Mouse (Mus musculus): ENCODE results near the gene Lrrc17. TPM values are rescaled to one million over a fixed set of nuclear protein-coding genes. Genes with fewer than 3 reads are reported as not detected.
A peak's percentile ranks its signal among the peaks of the same experiment; 100 is the strongest.

Gene Lrrc17
- total RNA-seq, 2 experiments from 2014 or later = 0.33 to 0.44 TPM

GRCm38 (mm10) chr5:21532126-21532525, 11.2 kb upstream of the Lrrc17 start:
- DNase-seq (ENCODE audit: extremely low spot score in 1 of 2, low spot score in 1 of 2) = no peak

- no peak for DNase-seq (ENCODE audit: extremely low spot score in 1 of 2, low spot score in 1 of 2)
Measured at GRCm38 (mm10) chr5:21532921-21533320, 10.4 kb upstream of the Lrrc17 start.

- no peak for DNase-seq (ENCODE audit: extremely low spot score in 1 of 2, low spot score in 1 of 2)
Measured at GRCm38 (mm10) chr5:21542226-21542625, 1.1 kb upstream of the Lrrc17 start.

- no peak for DNase-seq (ENCODE audit: extremely low spot score in 1 of 2, low spot score in 1 of 2)
Measured at GRCm38 (mm10) chr5:21544821-21545220, 1.5 kb downstream of the Lrrc17 start.

- DNase-seq (ENCODE audit: extremely low spot score in 1 of 2, low spot score in 1 of 2) = no peak
Measured at GRCm38 (mm10) chr5:21545227-21545626, 1.9 kb downstream of the Lrrc17 start.

- DNase-seq (ENCODE audit: extremely low spot score in 1 of 2, low spot score in 1 of 2) = no peak
Measured at GRCm38 (mm10) chr5:21545786-21546185, 2.4 kb downstream of the Lrrc17 start.

- DNase-seq (ENCODE audit: extremely low spot score in 1 of 2, low spot score in 1 of 2) = no peak
Measured at GRCm38 (mm10) chr5:21547005-21547404, 3.6 kb downstream of the Lrrc17 start.

- DNase-seq (ENCODE audit: extremely low spot score in 1 of 2, low spot score in 1 of 2) = no peak
Measured at GRCm38 (mm10) chr5:21553685-21554084, 10.3 kb downstream of the Lrrc17 start.

GRCm38 (mm10) chr5:21554732-21555131, 11.4 kb downstream of the Lrrc17 start:
- no peak for DNase-seq (ENCODE audit: extremely low spot score in 1 of 2, low spot score in 1 of 2)

GRCm38 (mm10) chr5:21556502-21556901, 13.1 kb downstream of the Lrrc17 start:
- no peak for DNase-seq (ENCODE audit: extremely low spot score in 1 of 2, low spot score in 1 of 2)

- no peak for DNase-seq (ENCODE audit: extremely low spot score in 1 of 2, low spot score in 1 of 2)
Measured at GRCm38 (mm10) chr5:21563936-21564335, 20.6 kb downstream of the Lrrc17 start.

GRCm38 (mm10) chr5:21565392-21566065, 22.2 kb downstream of the Lrrc17 start:
- DNase-seq (ENCODE audit: extremely low spot score in 1 of 2, low spot score in 1 of 2) = peak in 1 of 2 experiments; percentile 23

GRCm38 (mm10) chr5:21567784-21568183, 24.4 kb downstream of the Lrrc17 start:
- DNase-seq (ENCODE audit: extremely low spot score in 1 of 2, low spot score in 1 of 2) = no peak

- DNase-seq (ENCODE audit: extremely low spot score in 1 of 2, low spot score in 1 of 2) = no peak
Measured at GRCm38 (mm10) chr5:21572764-21573416, 29.5 kb downstream of the Lrrc17 start.

GRCm38 (mm10) chr5:21574386-21575209, 31.2 kb downstream of the Lrrc17 start:
- DNase-seq (ENCODE audit: extremely low spot score in 1 of 2, low spot score in 1 of 2) = no peak

GRCm38 (mm10) chr5:21575210-21575550, 31.8 kb downstream of the Lrrc17 start:
- no peak for DNase-seq (ENCODE audit: extremely low spot score in 1 of 2, low spot score in 1 of 2)

- DNase-seq (ENCODE audit: extremely low spot score in 1 of 2, low spot score in 1 of 2) = no peak
Measured at GRCm38 (mm10) chr5:21578136-21578535, 34.8 kb downstream of the Lrrc17 start.

- DNase-seq (ENCODE audit: extremely low spot score in 1 of 2, low spot score in 1 of 2) = peak in 1 of 2 experiments; percentile 52
Measured at GRCm38 (mm10) chr5:21586763-21587162, 43.4 kb downstream of the Lrrc17 start.

- no peak for DNase-seq (ENCODE audit: extremely low spot score in 1 of 2, low spot score in 1 of 2)
Measured at GRCm38 (mm10) chr5:21587683-21588082, 44.3 kb downstream of the Lrrc17 start.

GRCm38 (mm10) chr5:21588220-21588619, 44.9 kb downstream of the Lrrc17 start:
- DNase-seq (ENCODE audit: extremely low spot score in 1 of 2, low spot score in 1 of 2) = no peak

- no peak for DNase-seq (ENCODE audit: extremely low spot score in 1 of 2, low spot score in 1 of 2)
Measured at GRCm38 (mm10) chr5:21592106-21592505, 48.7 kb downstream of the Lrrc17 start.
